Mouse (Mus musculus) ZHBTc4 (cell line): ENCODE measurements around the gene Sprr2f.

Experiments used
- DNase-seq: peaks from one replicate; pipeline ENCODE4 v3.0.0-alpha.2; 2011; ENCODE audit warnings: low read depth, low spot score

Sprr2f gene

DNA sequence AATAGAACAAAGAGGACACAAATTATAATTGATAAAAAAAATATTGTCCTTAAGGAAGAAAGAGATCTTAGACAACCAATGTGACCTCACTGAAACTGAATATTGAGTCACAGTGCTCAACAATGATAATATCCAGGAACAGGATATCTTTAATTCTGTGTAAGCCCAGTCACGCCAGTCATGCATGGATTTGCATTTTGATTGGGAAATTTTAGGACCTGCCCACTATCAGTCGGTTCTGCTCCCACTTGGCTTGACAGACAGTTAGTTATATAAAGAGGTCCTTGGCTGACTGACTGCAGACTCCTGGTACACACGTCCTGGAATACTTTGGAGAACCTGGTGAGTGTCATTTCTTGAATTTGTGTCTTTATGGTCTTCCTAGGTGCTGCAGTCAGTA is at the start of gene Sprr2f:
TSS of gene Sprr2f (plus strand) at position 301 of the 400 bp plus-strand sequence.
- DNase-seq = no peak

DNA sequence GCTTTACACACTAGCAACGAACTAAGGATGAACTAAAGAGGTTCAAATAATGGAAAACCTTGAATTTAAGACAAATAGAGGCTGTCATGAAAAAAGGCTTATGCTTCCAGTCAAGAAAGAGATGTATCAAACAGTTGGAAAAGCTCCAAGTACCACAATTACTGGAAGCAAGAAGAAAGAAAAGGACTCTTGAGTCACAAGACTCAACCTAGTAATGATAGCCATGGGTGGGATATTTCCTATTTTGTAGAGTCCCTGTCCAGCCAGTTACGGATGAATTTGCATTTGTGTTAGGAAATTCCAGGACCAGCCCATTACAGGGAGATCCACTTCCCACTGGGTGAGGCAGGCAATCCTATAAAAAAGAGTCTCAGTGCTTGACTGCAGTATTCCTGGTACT is 48.7 kb upstream of the Sprr2f start, which contains the start of gene Sprr2b:
TSS of gene Sprr2b (plus strand) at position 301 of the 400 bp plus-strand sequence.
- DNase-seq = peak; percentile 18

GRCm38 (mm10) chr3:92317384-92317783 is 47.6 kb upstream of the Sprr2f start:
- DNase-seq = no peak

DNA sequence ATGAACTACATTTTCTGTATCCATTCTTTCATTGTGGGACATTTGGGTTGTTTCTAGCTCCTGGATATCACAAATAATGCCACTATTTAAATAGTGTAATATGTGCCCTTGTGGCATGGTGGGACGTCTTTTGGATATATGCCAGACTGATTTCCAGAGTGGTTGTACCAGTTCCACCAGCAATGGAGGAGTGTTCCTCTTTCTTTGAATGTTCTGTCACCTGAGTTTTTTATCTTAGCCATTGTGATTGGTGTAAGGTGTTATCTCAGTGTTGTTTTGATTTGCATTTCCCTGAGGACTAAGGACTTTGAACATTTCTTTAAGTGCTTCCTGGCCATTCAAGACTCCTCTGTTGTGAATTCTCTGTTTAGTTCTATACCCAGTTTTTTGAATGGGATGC is 28.7 kb upstream of the Sprr2f start:
- DNase-seq = no peak

DNA sequence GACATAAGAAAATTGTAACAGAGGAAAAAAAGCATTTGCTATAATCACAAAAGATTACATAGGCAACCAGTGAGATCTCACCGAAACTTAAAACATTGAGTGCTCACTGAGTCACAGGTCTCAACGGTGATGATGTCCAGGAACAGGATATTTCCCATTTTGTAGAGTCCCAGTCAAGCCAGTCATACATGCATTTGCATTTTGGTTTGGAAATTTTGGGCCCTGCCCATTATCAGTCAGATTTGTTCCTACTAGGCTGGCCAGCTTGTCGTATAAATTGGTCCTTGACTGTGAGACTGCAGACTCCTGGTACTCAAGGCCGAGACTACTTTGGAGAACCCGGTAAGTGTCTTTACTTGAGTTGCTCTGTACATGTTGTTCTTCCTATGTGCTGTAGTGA is 26.1 kb upstream of the Sprr2f start, which contains the start of gene Sprr2d:
TSS of gene Sprr2d (plus strand) at position 301 of the 400 bp plus-strand sequence.
- no peak for DNase-seq

GRCm38 (mm10) chr3:92351843-92352242 is 13.1 kb upstream of the Sprr2f start, which contains the start of gene Sprr2e:
TSS of gene Sprr2e (plus strand) at chr3:92352143.
- DNase-seq = no peak

- no peak for DNase-seq
Measured at GRCm38 (mm10) chr3:92361619-92362018, 3.4 kb upstream of the Sprr2f start.

GRCm38 (mm10) chr3:92373613-92374012 is 8.6 kb downstream of the Sprr2f start:
- no peak for DNase-seq

- DNase-seq = no peak
Measured at GRCm38 (mm10) chr3:92385385-92385784, 20.4 kb downstream of the Sprr2f start, which contains the start of gene Sprr2h. TSS of gene Sprr2h (plus strand) at chr3:92385685.

GRCm38 (mm10) chr3:92394301-92394700 is 29.3 kb downstream of the Sprr2f start:
- DNase-seq = no peak

- DNase-seq = no peak
Measured at GRCm38 (mm10) chr3:92407691-92408090, 42.7 kb downstream of the Sprr2f start, which contains the start of gene Sprr2i. TSS of gene Sprr2i (plus strand) at chr3:92407991.
